Mouse (Mus musculus) leukemia stem cell, adult 10-12 weeks (primary cell): Measurements from ENCODE around the gene Flrt3. TPM values are rescaled to one million over a fixed set of nuclear protein-coding genes. Genes with fewer than 3 reads are reported as not detected.

Source experiments
- polyA plus RNA-seq: library from polyadenylated mRNA; stranded (reverse); fragments of >175 nt; gene quantifications from 2 replicates; pipeline ENCODE4 v1.2.3, GENCODE M21; 2012; ENCODE audit warnings: low replicate concordance

The Flrt3 gene
- not detected in 2 replicates for polyA plus RNA-seq

GRCm38 (mm10) chr2:140670963-140671702 lies at the start of gene Flrt3:
TSS of gene Flrt3 (minus strand) at chr2:140671469.

